Mouse (Mus musculus) MEL (cell line): ENCODE data around the gene Rtl4.

ENCODE experiments used
- CTCF ChIP-seq, 3 experiments: IDR thresholded peaks in 2 of 3; conservative IDR thresholded peaks in 1 of 3; 2 replicates each; pipeline ENCODE4 v1.5.1; 2011 to 2012; ENCODE audit warnings: low read length in 3 of 3, low read depth in 2 of 3, mild to moderate bottlenecking in 2 of 3, improper control_type of control experiment in 1 of 3, inconsistent platforms in 1 of 3, mixed read lengths in 1 of 3, moderate library complexity in 1 of 3; ENCODE audit not compliant: control insufficient read depth in 1 of 3, insufficient read depth in 1 of 3, poor library complexity in 1 of 3, severe bottlenecking in 1 of 3
- EP300 ChIP-seq, 2 experiments: IDR thresholded peaks; 2 replicates each; pipeline ENCODE4 v1.6.1; 2011; ENCODE audit warnings: improper control_type of control experiment in 2 of 2, low read length in 2 of 2, low read depth in 1 of 2, mild to moderate bottlenecking in 1 of 2
- SMC3 ChIP-seq: IDR thresholded peaks from 2 replicates; pipeline ENCODE4 v1.6.1; 2011; ENCODE audit warnings: low read depth, low read length, improper control_type of control experiment

GRCm38 (mm10) chrX:144687742-144688141, 965 bp upstream of the Rtl4 start:
- TF ChIP-seq SMC3 (no peak), EP300 (IDR thresholded peaks at IDR 0.05; ENCODE audit: low read depth in 1 of 2, low read length in 2 of 2) (no peak), CTCF (IDR thresholded peaks at IDR 0.05 in 2 of 3, conservative IDR thresholded peaks at IDR 0.05 in 1 of 3; ENCODE audit: control insufficient read depth in 1 of 3, insufficient read depth in 1 of 3, low read depth in 2 of 3, low read length in 3 of 3, poor library complexity in 1 of 3, severe bottlenecking in 1 of 3) (no peak)
